Mouse (Mus musculus) duodenum, adult 2 months (tissue): ENCODE measurements around the gene Itm2a. TPM values are rescaled to one million over a fixed set of nuclear protein-coding genes. Genes with fewer than 3 reads are reported as not detected.

Experiments
- polyA plus RNA-seq: library from polyadenylated mRNA; depleted of rRNA; stranded (reverse); fragments of >200 nt; gene quantifications from 2 replicates; pipeline ENCODE4 v1.2.3, GENCODE M21; 2012; ENCODE audit warnings: low replicate concordance; rRNA removed

Gene Itm2a
- polyA plus RNA-seq, result 0.51 and 0.98 TPM in 2 replicates

DNA sequence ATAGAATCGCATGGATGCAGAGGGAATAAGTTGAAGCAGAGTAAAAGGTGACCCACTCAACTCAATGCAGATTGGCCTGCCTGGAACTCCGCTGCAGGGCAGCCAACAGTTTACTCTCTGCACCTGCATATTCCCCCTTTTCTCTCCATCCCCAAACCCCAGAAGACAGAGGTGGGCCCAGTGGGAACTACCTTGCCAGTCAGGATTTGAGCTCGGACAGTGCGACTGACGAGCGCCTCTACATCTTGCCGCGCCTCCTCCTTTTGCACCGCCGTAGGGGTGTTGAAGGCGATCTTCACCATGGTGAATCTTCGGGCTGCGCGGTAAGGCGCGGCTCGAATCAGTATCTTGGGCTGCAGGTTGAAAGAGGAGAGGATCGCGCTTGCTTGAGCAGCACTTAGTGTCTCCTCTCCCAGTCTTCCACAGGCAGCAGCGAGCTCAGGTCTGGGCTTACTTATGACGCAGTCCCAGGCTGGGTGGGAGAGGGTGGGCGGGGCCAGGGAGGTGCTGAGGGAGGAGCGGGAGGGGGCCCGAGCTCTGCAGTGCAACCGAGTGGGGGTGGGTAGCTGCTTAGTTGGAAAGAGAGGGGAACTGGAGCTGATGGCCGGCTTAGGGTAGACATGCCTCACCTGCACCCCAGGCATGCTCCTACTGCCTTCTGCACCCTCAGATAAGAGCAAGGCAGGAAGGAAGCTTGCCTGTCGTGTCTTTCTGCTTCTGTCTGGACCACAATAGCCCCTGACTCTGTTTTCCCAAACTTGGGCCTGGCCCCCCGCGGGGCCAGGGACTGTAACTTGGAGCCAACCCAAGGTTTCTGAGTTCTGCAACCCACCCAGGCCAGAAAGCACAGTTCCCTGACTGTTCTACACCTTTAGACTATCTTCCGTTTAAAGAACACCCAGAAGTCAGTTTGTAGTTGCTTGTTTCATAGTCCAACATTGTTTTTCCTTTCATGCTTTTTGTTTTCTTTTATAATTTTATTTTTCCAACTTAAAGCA, at the start of gene Itm2a:
TSS of gene Itm2a (minus strand) at position 462 of the 998 bp plus-strand sequence.

Other genes starting within 250 kb of the Itm2a start
- 0.04 TPM in 1 of 2 replicates, not detected in the other for gene Gpr174, start 147.5 kb downstream of the Itm2a start, polyA plus RNA-seq